Mouse (Mus musculus): Measurements from ENCODE around the gene Rsad2.
"Not testable (repeated sequence)": the region's sequence is repeated elsewhere in the genome, so short reads cannot be mapped to it uniquely, and the experiment has no call there.

Gene Rsad2

DNA sequence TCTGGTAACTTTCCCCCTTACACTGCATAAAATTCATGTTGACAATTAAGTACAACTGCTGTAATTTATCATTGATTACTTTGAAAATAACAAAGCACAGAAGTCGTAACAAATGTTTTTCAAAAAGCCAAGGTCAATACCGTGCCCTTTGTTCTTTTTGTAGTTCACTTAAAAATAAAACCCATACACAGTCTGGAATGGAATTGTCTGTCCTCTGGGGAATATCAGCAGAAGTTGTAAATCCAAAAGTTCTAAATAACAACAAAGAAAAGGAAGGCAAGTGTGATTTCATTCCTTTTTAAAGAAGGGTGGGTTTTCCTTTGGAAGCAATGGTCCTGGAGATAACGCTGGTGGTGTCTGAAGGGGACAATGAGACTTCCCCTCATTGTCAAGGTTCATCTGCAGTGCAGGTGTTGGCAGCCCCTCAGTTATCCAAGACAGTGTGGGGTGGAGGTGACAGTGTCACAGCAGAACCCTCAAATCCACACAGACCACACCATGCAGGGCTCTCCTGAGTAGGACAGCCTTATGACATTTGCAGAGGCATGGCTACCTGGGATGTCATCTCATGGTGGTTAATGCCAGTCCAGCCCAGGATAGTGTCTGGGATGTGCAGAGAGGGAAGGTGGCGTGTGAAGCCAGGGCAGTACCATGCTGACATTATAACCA, 9.7 kb downstream of the Rsad2 start:
- no peak for DNase-seq (ENCODE audit: extremely low spot score, low spot score)

DNA sequence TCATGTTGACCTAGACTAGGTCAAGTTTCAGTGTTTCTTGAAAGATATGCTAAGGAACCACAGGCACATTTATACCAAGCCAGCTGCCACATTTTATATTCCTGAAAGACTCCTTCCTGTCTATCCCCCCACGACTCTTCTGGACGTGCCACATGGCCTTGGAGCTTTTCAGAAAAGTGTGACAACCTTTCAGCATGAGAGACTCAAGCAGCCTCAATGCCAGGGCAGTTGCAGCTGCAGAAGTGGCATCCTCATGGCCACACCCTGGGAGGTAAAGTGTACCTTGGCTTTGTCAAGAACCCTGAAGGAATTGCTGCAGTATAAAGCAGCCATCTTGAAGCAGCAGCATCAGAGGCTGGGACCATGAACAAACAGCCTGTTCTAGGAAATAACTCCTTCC, 11.7 kb downstream of the Rsad2 start:
- DNase-seq (ENCODE audit: extremely low spot score, low spot score), result no peak

DNA sequence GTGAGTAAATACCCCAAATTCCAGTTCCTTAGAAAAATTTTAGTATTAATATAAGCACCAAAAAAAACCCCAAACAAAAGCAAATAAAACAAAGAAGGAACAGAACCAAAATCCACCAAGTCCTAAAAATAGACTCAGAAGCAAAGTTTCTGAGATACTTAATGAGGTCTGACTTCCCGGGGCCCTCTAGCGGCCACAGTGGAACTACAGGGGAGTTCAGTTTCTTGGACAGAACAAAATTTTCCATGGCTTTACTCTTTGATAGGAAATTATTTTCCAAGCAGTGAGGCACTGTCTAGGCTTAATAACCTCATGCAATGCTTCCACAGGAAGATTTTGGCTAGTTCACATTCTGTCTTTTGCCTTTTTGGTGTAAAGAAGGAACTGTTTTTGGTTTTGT, 12.2 kb downstream of the Rsad2 start:
- DNase-seq (ENCODE audit: extremely low spot score, low spot score), result peak; percentile 60

DNA sequence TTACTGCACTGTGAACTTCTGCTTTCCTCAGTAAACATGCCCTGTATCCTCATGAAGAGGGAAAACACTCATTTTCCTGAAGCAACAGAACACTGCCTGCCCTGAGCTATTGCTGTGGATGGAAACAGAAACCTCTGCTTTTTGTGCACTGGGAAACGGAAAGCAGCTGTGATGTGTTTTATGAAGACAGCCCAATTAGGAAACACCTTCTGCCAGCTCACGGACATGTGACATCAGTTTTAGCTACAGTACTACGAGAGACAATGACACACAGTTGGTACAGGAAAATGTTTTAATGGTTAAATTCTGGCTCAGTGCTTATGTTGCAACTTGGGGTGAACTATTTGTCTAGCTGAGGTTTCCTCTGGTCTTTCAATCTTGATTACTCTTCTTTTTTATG, 16.9 kb downstream of the Rsad2 start:
- no peak for DNase-seq (ENCODE audit: extremely low spot score, low spot score)

DNA sequence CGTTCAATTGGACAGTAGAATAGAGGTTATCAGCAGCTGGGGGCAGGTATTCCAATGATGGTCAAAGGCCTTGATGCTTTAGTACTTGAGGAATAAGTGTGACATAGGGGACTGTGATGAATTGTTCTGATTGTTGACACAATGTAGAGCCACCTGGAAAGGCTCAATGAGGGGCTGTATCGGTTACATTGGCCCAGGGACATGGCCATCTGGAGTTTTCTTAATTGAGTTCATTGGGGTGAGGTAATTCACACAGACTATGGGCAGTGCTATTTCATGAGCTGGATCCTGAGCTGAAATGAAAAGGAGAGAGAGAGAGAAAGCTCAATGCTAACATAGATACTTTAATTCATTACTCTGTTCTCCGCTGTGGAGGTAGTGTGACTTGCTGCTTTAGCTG, 18.3 kb downstream of the Rsad2 start:
- DNase-seq (ENCODE audit: extremely low spot score, low spot score), result no peak

DNA sequence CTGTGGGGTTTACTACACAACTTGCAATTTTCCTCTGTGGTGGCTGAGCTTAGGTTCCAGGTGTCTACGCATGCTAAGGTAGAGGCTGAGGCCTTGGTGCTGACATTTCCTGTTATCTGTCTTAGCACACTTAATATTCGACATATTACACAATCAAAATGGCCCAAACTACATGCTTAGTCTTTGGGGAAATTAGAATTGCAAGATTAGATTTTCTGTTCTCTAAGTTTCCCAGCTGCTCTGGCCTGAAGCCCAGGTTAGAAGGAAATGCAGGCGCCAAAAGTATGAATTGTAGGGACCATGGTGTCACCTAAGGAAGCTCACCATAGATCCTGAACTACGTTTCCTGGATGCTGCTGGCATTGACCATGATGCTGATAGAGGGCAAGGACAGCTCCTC, 19.9 kb downstream of the Rsad2 start:
- DNase-seq (ENCODE audit: extremely low spot score, low spot score), result no peak

DNA sequence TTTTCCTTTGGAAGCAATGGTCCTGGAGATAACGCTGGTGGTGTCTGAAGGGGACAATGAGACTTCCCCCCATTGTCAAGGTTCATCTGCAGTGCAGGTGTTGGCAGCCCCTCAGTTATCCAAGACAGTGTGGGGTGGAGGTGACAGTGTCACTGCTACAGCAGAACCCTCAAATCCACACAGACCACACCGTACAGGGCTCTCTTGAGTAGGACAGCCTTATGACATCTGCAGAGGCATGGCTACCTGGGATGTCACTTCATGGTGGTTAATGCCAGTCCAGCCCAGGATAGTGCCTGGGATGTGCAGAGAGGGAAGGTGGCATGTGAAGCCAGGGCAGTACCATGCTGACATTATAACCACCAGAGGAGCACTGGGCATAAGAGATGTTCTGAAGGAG, 27.5 kb downstream of the Rsad2 start:
- not testable (repeated sequence) for DNase-seq (ENCODE audit: extremely low spot score, low spot score)

DNA sequence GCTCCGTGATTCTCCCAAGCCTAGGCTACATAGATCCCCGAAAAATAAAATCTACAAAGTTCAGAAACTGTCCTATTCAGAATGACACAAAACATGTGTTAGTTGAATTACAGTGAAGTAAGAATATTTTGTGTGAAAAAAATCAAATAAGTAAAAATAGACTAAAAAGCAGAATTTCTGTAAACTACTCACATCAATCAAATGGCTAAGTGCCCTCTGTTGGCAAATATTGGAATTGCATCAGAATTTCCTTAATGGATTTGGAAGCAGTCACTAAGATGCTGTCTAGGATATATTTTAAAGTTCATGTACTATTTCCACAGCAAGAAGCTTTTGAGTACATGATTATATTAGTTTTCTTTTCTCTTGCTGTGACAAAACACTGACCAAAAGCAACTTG, 31.4 kb downstream of the Rsad2 start:
- DNase-seq (ENCODE audit: extremely low spot score, low spot score), result no peak

DNA sequence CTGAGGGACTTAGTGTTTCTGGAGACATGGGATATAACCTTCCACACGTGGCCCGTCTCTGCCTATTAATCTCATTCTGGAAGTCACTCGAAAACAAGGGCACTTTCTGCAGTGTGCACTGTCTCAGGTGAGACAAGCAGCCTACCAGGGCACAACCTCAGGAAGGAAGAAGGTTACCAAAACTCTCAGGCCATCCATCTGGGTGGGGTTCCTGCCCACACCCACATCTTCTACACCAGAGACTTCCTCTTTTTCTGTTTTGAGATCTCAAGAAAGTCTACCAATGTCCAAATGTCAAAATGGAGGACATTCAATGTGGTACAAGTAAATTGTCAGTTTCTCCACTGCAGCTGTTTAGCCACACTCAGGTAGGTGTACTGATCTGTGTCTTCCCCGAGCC, 37.9 kb downstream of the Rsad2 start:
- DNase-seq (ENCODE audit: extremely low spot score, low spot score), result no peak

DNA sequence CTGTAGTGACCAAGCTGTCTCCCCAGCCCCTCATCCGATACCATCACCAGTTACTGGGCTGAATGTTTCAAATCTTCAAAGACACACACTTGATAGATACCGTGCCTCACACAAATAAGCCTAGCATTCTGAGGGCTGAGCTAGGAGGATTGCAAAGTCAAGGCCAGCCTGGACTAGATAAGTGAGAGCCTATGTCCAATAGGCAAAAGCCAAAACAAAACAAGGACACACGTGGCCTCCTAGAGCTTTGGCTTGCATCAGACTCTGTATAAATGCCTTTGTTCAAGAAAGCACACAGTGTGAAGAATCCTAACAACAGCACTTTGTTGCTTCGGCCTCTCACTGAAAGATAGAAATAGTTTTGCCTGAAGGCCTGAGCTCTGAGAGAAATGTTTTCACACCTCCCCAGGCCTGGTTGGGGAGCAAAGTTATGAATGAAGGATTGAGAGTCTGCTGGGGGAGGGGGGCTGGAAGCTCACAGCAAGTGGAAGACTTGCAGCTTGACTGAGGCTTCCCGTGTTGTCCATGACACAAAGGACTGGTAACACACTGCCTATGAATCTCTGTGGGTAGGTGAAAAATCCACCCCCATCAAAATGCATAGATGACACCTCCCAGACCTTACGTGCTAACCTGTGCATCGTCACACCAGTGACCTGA, 39.5 kb downstream of the Rsad2 start:
- DNase-seq (ENCODE audit: extremely low spot score, low spot score), result no peak

DNA sequence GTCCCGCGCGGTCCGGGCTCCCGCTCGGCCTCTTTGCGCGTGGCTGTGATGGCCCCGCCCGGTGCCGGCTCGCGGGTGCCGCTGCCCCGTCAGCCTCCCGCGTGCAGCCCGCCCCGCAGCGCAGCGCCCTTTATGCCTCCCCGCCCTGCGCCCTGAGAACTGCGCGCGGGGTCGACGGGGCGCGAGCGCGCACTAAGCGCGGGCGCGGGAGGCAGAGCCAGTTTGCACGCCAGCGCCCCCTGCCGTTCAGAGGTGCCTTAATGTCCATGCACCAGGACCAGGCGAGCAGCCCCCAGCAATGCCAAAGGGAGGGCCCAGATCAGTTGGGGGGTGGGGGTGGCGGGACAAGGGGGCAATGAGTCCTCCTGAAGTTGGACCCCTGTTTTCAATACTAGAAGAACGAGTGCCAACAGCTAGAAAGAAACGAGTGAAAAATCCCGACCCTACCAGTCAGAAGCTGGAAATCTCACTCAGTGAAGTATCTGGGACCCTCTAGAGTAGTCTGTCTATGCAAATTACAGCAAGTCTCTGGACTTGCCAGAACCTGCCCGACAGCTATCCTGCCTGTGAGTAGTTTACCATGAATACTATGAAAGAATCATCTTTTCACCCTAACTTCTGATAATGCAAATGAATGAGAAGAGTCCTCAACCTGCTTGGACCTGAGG, 41.0 kb downstream of the Rsad2 start, which contains the start of gene Rnf144a:
Rnf144a (minus strand) TSS at position 151 of the 668 bp plus-strand sequence.
- DNase-seq (ENCODE audit: extremely low spot score, low spot score), result peak; percentile 97

DNA sequence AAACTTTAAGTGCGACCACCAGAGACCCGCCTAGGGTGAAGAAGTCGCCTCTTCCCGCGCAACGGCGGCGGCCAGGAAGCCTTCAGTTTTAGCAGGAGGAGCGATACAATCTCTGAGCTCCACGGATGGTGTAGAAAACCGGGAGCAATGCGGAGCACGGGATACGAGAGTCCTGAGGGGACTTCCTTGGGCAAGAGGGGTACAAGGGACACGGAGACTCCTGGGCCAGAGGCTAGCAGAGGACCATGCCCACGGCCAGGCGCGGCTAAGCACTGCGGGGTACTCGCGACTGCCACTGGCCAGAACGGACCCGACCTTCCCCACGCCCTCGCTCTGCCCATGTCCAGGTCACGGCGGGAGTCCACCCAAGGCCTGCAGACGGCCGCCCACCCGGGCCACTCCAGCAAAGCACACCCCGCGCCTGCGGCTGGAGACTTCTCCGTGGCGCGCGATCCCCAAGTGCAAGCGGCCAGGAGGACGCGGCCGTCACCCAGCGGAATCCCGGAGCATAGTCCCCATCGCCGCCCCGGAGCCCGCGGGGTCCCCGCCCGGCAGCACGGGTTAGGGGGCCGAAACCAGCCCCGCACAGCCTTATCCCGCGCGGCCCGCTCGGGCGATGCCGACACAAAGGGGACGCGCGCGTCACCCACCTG, 41.7 kb downstream of the Rsad2 start:
- peak; percentile 74 for DNase-seq (ENCODE audit: extremely low spot score, low spot score)

DNA sequence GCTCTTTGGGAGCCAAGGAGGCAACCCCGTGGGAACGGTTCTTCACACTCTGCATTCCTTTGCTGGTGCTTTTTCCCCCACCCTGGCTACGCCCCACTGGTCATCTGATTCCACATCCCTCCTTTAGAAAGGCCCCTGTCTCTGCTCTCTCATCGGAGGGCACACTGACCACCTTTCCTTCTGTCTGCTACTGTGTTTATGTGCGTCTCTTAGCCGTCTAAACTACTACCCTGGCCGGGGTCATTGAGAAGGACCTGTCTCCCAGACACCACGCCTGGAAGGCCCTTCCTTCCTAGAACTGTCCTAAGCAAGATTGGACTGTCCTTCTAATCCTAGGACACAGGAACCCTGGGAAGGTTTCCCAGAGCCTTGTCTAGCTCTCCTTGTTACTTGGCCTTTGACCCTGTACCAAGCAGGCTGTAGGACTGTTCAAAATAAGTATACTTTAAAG, 42.3 kb downstream of the Rsad2 start:
- peak; percentile 52 for DNase-seq (ENCODE audit: extremely low spot score, low spot score)

DNA sequence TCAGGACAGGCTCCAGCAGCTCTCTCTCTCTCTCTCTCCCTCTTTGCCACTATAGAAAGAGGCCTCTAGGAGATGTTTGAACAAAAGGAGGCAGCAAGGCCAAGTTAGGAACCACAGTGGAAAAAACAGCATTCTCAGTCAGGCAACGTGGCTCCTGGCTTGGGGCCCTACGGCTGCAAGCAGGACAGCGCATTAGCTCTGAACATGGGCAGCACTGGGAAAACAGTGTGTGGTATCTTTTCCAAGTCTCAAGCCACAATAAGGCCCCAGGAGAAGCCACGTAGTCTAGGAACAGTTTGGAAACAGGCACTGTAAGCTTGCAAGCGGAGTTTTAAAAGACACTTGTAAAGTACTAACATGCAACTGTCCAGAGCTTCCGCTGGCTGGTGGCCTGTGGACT, 43.5 kb downstream of the Rsad2 start:
- no peak for DNase-seq (ENCODE audit: extremely low spot score, low spot score)

DNA sequence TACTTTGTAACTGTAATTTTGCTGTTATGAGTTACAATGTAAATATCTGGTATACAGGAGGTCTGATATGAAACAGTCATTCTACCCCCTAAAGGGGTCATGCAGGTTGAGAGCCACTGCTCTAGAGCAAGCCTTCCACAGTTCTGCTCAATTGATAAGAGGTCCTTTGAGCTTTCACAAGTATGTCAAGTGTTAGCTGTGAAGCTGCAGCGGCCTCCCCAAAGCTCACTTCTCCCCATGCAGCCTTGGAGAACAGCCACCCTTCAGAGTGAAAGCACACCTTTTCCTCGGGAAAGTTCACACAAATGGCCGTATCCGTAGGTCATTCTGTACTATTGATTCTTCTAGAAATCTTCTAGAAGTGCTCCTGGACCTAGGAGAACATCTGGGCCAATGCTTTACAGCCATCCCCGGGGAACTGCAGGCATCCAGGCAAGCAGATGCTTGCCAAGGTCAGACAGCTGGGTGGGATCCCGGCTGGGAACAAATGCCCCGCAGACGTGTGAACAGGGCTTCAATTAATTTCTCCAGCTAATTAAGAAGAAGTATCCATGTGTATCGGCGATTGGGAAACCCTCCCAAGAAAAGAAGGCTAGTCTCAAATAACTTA, 44.3 kb downstream of the Rsad2 start:
- no peak for DNase-seq (ENCODE audit: extremely low spot score, low spot score)

DNA sequence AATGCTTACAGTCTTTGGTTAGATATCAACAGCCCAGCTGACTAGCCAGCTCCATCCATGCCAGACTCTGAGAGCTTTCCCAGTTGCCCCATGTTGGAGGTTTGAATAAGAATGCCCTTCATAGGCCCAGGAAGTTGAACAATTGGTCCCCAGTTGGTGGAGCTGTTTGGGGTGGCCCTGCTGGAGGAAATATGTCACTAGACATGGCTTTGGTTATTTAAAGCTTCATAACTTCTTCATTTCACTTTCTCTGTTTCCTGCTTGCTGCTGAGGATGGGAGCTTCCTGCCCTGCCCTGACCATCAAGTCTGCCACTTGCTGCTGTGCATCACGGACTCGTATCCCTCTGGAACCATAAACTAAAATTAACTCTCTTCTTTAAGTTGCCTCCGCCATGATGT, 45.8 kb downstream of the Rsad2 start:
- DNase-seq (ENCODE audit: extremely low spot score, low spot score), result no peak

DNA sequence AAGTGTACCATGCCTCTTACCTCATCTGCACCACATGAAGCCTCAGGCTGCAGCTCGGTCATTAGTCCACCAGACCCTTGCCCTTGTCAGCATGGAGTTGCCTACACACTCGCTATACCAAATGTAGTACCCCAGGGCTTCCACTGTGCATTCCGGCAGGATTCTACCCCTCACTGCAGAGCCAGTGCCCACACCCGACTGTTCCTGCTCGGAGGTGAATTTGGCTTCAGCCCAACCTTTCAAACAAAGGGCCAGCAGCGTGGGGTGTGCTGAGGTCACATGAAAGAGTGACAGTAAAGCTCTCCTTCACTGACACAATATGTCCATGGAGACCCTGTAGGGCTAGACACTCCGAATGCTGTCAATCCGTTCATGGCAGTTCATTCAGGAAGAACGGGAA, 47.5 kb downstream of the Rsad2 start:
- no peak for DNase-seq (ENCODE audit: extremely low spot score, low spot score)

DNA sequence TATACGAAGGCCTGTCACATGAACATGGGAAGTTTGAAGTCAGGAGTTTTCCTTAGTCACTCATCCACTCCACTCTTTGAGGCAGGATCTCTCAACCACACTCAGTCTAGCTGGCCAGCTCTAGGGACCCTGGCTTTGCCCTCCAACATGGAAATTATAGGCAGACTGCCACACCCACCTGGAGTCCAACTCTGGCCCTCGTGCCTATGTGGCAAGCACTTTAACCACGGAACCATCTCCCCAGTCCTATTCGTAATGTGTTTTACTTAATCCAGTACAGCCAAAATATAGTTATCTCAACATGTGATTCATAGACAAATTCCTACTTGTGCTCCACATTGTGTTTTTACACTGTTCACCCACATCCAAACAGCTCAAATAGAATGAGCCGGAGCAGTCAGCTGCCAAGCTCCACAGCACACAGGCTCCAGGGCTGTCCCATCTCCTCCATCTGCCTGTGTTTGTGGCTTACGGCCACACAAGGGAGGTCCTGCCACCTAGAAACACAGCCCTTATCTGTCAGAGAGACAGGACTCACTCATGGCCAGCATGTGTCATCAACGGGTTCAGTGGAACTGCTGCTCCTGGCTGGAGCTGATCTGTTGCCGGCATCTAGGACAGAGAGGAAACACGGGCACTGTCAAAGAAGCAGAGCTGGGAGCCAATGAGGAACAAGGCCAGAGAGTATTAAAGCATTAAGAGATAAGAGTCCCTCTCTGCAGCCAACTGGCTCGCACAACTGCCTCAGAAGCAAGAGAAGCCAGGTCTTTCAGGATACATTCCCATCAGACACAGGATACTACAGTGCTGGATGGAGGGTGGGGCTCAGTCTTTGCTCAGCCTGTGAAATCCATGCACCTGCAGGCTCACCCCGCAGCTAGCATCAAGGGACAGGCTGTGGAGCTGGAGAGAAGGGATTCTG, 51.2 kb downstream of the Rsad2 start:
- DNase-seq (ENCODE audit: extremely low spot score, low spot score), result no peak

DNA sequence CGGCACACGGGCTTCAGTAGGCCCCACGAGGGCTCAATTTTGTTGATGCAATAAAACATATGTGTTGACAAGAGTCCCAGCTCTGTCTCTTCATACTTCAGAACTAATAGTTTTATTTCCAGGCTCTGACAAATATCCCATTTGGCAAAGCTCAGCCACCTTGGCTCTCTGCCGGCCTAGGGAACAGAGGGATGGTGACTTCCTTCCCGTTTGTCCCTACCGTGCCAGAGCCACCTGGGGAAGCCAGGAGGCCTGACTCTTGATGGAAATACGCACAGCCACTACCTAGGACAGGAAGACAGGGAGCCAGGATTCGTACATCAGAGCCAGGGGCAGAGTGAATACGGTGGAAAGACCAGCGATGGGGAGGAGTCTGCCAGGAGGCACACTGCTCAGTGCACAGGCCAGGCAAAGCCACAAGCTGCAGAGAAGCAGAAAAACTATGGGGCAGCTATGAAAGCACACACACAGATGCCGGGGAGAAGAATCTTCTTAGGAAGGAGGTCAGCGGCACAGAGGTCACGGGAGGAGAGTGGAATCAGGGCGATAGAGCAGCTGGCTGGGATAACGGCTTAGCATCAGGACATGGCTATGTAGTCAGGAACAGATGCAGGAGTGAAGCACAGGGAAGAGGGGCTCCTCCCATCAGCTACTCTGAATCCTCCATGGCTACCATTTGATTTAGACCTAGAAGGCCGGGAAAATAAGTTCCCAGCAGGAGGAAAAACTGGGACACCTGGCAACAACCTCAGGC, 52.7 kb downstream of the Rsad2 start:
- no peak for DNase-seq (ENCODE audit: extremely low spot score, low spot score)

Data from neural tube, embryonic 10.5 days (tissue).